Mouse (Mus musculus) kidney, adult 11 months (tissue): ENCODE results near the gene Steap4.
"Not testable (repeated sequence)": the region's sequence is repeated elsewhere in the genome, so short reads cannot be mapped to it uniquely, and the experiment has no call there.

Source experiments
- DNase-seq: peaks from one replicate; pipeline ENCODE4 v3.0.0; 2022

Steap4 gene

DNA sequence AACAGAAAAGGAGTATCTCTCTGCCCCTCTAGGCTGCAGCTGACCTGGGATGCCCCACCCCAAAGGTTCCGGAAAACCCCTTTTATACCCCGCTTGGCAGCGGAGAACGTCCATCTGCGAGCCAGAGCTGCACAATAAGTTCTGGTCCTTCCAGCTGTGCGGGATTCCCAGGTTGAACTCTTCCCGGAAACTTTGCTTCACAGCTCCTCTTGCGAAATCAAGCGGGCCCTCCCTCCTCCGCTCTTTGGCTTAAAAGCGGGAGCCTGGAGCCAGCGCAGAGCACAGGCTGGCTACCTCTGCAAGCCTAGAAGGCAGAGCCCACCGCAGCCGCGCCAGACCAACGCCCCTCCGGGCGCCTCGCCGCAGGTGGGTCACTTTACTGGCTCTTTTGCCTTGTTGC is at the start of gene Steap4:
Steap4 (plus strand) TSS at position 282 of the 400 bp plus-strand sequence.
- peak; percentile 11 for DNase-seq

DNA sequence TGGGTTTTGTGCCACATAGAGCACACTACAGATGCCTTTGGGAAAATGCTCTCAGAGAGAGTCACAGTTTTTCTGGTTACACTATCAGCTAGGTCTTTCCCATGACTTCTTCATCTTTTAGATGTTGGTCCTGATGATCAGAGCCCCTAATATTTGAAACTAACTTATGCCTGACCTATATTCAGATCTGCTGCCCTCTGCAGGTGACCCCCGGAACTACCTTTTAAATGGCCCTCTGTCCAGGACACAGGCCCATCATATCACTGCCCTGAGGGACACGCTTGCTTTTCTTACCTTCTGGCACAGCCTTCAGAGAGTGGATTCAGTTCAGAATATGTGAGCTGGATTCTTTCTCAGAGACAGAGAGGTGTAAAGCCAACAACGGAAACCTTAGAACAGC is 48.3 kb upstream of the Steap4 start:
- no peak for DNase-seq

DNA sequence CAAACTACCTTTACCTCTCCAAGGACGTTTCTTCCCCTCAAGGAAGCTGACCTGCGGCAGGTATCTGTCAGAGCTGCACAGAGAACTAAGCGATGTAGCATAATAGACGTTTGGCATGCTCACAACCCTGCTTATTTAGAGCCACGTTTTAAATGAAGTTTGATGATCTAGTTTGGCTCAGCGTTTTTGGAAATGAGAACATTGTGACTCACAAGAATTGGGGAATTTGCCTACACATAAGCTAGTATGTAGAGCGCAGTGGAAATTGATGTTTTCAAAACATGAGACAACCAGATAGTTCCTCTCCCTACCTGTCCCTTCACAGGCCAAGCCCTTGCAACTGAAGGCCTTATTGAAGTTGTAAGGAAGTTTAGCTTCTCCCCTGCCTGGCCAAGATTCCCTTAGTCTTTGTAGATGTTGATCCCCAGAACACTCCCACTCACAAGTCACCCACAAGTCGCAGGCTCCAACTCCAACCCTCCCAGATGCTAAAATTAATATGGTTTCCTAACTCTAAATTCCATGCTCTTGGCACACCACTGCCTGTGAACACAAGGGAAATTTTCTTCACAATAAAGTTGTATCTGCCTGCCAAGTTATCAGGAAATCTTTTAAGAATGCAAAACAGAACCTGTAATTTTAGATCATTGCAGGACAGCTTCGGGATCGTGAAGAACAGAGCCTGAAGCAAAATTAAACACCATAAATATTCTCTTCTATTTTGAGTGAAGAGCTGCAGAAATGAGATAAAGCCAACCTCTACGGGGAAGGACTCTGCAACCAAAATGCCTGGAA is 42.6 kb upstream of the Steap4 start:
- DNase-seq, result no peak

DNA sequence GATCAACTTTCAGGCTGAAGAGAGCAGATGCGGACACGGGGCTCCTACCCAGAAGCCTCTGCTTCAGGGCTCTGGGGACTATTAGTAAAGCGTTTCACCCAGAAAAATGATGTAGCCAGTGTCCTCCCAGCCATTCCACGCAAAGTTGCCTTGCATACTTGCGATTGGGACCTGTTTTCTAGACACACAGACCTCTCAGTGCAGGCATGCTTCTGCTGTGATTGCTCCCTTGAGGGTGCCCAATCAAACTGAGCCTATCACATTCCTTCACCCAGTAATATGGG is 42.0 kb upstream of the Steap4 start:
- DNase-seq, result no peak

DNA sequence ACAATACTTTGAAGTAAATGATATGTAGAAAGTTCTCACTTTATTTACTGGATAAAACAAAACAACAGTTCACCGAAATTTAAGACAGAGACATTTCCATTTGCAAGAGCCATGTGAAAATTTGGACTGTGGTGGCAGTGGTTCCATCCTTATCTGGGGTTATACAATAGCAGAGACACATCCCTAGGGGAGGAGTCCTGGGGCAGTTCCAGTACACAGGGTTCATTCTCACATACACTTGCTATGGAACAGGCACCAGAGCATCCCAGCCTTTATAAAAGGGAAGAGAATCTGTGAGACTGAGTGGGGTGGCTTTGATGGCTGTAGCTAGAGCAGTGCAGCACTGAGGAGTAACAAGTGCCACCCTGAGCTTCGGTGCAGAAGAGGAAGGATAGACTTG is 40.6 kb upstream of the Steap4 start:
- no peak for DNase-seq

DNA sequence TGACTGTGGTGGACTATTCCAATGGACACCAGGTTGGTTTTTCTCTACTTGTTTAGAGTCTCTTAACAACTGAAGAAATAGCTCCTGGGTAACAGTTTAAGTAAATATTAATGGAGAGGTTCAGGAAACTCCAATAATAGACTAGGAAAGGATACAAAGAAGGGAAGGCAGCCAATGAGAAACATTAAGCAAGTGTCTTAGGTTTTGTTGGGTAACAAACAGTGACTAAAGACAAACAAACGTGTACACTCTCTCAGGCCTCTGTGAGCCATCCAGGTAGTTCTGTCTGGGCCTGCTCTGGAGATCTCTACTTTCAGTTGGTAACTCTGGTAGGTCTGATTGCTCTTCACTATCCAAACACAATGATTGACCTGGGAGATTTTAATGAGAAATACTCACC is 37.5 kb upstream of the Steap4 start:
- DNase-seq, result no peak

DNA sequence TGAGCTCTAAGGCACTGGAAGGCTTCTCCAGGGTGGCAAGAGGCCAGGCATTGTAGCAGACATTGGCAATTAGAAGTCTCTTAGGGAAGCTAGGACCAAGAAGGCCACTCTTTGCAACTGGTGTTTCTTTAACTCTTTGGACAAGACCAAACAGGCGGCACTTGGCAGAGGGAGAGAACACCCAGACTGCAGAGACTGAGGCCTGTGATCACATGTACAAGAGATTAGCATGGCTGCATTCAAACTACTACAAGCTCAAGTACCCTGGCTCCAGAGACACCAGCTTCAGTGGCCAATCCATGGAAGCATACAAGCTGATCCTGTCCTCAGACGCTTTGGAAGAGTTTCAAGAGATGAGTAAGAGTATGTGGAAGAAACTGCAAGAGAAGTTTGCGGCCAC is 36.6 kb upstream of the Steap4 start:
- no peak for DNase-seq

DNA sequence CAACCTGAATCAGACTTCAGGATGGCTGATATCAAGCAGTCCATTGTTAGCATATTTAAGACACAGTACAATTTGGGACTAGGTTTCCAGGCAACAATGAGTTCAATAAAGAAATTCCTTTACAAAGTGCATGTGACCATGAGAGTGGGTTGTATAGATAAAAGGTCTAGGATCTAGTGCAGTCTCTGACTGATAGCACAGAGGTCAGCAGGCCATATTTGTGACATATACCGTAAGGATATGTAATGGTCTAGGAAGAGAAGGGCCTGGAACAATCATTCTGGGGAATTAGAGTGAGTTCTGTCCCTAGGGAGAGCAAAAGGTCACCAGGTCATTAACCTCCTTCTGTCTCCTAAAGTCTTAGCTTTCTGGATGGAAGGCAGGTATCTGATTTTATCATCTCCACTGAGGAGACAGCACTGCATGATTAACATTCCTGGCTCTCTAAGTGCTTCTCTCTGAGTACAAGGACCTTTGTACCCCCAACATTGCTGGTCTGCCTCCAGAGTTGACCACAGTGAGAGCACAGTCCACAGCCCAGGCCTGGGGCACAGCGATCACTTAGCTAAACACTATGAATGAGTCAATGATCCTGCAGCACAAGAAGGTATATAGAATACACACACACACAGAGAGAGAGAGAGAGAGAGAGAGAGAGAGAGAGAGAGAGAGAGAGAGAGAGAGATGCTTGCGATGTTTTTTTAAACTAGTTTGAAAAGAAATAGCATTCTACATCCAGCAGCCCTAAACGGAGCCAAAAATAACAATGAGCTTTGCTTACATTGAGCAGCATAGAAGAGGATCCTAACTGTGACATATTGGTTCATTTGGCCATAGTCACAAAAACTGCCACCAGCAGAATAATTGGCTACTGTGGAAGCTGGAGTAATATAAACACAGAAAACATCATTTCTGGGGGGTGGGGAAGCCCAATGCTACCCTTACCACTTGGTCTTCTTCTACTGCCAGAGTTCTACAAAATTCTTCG is 27.7 kb upstream of the Steap4 start:
- DNase-seq, result peak; percentile 17

DNA sequence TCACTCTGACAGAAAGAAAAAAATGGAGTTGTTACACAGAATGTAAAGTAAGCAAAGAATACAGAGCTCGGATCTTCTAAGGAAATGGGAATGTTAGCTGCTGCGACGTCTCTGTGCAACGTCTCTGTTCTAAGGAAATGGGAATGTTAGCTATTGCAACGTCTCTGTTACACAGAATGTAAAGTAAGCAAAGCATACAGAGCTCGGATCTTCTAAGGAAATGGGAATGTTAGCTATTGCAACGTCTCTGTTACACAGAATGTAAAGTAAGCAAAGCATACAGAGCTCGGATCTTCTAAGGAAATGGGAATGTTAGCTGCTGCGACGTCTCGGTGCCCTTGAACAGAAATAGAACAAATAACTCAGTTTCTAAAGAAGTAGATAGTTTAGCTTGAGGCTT is 26.8 kb upstream of the Steap4 start:
- DNase-seq, result not testable (repeated sequence)

DNA sequence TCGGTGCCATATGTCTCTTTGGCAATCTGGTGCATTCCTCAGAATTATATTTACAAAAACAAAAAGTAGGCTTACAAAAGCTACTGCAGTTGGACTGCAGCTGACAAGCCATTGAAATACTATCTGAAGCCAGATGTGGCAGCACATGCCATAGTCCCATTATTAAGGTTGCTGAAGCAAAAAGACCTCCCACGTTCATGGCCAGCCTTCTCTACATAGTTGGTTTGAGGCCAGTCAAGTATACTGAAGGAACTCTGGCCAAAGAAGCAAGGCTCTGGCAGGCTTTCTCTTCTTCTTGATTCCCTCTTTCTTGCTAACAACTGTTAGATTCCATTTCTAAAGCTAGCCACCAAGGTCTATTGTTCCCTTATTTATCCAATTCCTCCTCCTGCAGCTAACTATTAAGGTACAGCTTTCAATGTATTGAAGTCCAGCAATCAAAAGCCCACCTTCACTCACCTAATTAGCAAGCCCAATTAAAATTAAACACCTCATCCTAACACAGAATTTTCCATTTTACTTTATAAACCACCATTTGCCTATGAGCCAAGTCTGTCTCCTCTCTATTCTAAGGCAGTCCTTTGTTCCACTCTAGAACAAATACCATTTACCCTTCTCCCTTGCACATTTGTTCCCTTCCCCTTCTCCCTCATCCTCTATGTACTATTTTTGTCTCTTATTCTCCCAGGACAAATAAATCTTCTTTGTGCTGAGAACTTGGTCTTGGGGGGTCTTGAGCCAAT is 26.2 kb upstream of the Steap4 start:
- DNase-seq, result no peak

DNA sequence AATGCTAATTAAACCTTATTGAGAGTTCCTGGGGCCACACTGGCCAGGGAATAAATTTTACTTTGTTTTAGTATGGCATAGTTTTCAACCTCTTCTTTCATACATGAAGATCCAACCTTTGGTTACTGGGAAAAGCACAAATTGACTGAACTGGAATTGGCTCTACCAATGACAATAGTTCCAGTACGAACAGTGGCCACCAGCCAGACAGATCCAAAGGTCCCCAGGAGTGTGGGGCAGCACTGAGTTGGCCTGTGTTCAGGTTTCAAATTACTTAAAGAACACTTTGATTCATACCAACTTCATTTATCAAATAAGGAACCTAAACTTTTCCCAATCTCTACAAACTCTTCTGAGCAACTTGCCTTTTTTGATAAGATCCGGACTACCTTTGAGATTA is 5.4 kb upstream of the Steap4 start:
- no peak for DNase-seq

DNA sequence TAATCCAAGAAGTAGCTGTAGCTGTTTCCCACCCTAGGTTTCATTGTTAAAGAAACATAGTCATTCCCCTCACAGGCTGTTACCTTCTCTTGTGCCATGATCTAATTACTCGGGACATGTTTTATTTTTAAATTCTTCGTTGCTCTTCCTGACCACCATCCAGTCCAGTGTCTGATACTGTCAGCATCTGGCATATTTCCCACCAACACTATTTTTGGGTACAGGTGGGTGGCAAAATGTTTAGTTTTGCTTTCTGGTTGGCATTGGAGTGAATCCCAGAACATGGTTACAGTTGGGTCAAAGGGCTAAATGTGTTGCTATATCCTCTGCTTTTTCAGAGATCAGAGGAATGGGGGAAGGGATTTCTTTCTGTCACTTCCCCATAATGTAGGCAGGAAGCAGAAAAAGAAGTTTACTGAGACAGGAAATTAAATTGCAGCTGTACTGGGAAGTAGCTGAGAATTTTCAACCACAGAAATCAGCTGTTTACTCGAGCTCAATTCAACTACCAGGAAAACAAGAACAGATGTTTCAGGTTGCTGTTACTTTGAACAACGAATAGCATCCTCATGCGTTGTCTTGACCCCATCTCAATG is 4.8 kb upstream of the Steap4 start:
- no peak for DNase-seq

DNA sequence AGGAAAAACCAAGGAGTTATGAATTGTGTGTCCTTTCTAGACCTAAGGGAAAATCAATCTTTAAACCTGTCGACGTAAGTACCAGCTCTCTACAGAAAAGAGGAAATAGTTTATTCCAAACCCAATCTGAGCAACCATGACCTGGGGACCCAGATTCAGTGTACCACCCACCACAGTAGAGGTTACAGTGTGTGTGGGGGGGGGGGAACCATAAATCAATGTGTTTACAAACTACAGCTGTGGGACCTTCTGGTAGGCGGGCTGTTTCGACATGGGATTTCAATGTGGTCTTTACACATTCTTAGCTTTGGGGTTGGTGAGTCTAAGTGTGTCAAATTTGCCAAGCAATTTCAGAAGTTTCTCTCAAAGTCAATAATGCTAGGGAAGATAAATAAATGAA is 2.2 kb upstream of the Steap4 start:
- no peak for DNase-seq

DNA sequence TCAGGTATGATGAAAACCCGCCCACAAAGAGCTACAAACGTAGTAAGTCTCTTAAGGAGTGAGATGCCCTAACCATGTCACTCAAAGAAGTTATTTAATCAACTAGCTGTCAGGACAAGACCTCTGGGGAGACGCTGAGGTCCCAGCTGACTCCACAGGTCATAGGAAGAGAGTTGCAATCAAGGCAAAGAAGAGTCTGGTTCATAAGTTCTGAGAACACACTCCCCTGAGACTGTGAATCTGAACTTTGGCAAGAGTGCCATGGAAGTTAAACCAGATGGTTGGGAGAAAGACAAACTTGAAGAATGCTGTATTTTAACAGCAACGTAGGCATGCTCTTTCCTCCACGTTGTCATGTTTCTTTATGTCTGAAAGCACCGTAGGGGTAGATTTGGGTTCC is 971 bp upstream of the Steap4 start:
- DNase-seq, result no peak

DNA sequence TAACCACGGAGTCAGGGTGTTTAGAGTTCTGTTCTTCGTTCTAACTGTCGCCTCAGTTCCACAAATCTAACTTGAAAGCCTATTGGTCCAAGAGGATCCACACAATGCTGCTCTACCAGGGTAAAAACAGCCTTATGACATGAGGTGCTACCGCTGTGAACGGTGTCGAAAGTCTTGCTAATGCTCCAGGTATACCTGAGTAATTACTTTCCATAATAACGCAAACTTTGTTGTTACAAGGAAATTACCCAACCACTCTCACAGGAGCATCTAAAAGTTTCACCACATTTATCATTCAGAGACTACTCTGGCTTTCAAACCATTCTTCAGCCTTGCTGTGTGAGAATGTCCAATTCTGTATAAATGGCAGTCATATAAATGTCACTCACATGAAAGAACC is 856 bp downstream of the Steap4 start:
- DNase-seq, result no peak

DNA sequence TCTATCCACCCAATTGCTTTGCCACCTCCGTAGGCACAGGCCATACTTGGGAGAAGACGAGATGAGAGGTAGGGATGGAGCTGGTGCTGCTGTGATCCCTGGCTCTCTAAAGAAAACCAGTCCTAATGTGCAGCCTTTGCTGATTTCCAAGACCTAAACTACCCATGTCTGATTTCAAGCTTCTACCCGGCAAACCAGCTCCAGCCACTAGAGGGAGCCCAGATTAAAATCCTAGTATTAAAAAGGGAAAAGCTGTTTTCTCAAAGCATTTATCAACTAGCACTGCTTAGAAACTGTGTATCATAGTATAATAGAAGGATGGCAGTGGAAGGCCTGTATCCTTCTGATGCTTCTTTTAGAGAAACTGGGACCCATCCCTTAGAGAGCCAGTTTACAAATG is 5.0 kb downstream of the Steap4 start:
- DNase-seq, result peak; percentile 10

DNA sequence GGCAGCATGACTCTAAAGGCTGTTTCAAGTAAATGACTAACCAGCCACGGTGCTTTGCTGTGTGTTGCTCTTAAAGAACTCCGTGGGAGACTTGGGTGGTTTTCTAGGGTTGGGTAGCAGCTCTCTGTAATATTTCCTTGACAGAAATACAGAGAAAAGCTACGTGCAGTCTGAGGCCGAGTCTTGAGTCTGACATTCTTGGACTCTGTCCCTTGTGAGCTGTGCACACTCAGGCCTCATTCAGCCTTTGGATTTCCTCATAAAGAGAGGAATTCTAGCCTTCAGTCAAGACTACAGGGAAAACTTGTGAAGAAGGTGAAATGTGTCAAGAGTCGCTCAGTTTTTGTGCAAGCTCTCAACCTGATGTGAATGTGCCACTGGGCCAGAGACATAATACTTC is 7.9 kb downstream of the Steap4 start:
- no peak for DNase-seq

DNA sequence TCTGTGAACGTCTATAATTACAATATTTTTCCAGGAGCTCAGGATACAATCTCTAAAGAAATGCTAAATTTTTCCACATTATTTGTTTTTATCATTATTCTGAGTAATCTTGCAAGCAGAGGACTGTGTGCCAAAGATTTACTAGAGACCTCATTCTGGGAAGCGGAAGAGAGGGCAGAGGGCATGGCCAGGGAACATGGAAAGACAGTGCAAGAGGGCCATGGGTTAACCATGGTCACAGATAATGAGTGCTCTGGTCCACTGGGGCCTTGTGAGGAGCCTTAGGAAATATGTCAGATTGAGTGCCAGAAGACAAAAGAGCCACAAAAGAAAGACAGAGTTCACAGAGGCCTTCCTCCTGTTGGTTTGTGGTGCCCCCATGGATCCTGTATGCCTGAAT is 12.0 kb downstream of the Steap4 start:
- DNase-seq, result no peak

DNA sequence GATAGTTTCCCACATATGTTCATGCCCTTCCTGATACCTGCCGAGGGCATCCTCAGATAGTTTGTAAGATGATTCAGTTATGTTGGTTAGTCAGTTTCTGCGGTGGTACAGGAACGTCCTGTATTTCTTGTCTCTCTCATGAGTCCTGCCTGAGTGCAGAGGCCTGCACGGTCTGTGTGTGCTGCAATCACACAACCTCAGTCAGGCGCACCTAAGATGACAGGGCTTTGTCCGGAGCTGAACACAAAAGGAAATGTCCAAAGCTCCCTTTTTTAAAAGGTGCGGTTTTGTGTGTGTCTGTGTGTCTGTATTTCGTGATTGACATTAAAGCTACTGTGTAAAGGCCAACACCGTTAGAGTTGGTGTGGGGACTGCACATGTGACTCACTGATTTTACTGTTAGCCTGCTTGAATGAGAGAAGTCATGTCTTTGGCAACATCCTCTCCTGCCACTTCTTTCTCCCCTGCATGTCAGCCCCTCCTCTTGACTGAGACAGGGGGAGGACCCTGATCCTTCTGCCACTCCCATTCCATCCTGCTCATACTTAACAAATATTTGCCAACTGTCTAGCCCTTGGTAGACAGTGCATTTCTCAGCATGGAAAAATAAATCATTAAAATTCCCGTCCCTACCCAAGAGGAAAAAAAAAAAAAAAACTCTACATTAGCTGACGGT is 14.4 kb downstream of the Steap4 start:
- no peak for DNase-seq

DNA sequence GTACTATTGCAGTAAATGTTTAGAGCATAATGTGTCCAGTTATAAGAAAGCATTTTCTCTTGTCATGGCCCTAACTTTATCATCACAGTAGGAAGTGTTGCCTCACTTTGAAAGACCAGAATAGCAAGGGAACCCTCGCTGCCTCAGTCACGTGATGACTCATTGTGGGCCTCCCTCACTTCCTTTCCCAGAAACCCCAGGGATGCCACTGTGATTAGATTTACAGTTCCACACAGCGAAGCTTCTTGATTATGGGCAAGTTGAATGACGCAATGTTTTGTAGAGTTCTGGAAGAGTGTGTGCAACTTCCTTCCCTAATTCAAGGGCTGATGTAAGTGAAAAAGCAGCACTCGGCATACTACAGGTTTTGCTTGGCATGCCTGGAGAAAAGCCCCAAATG is 20.3 kb downstream of the Steap4 start:
- DNase-seq, result no peak

DNA sequence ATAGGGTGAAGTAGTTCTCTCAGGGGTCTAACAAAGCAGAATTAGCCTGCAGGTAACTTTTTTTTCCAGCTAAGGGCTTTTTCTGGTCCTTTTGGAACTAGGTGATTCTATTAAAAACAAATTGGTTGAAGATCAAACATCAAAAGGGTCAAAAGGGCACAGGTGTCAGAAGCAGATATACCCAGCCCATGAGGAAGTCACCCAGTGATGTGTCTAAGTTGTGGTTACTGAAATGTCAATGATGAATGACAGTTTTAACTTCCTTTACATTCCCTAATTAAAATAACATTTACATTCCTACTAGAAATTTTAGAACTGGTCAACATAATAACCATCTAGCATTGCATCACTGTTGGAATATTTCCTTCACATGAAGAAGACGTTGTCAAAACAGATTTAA is 27.7 kb downstream of the Steap4 start:
- no peak for DNase-seq

DNA sequence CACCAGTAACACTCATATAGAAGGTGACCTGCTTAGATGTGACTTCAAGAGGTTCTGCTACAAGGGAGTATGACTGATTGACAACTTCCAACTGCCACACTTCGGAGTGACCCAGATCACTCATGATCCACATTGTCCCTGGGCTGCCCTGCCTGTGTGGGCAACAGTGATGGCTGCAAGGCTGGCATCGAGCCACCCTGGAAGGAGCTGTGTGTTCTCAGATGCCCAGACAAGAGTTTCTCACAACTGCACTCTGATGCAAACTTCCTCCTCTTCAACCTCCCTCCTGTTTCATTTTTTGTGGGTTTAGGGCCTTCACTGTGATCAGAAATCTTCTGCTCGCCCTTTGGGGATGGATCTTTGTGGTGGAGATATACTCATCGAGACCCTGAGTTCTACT is 28.2 kb downstream of the Steap4 start:
- no peak for DNase-seq

DNA sequence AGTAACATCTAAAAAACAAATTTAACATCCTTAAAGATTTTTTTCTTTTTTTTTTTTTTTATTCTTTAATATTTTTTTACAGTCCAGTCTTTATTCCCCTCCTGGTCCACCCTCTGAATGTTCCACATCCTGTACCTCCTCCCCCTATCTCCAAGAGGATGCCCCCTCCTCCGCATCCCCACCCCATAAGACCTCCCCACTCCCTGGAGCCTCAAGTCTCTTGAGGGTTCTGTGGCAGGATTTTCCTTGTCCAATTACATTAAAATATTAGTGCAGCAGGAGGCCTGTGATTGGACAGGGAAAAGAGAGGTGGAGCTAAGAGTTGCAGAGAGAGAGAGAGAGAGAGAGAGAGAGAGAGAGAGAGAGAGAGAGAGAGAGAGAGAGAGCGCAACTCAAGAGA is 31.4 kb downstream of the Steap4 start:
- DNase-seq, result not testable (repeated sequence)
